Mouse (Mus musculus): ENCODE data around the gene Erc2. TPM values are rescaled to one million over a fixed set of nuclear protein-coding genes. Genes with fewer than 3 reads are reported as not detected.

The Erc2 gene
- total RNA-seq, 2 experiments from 2014 or later, result not detected

DNA sequence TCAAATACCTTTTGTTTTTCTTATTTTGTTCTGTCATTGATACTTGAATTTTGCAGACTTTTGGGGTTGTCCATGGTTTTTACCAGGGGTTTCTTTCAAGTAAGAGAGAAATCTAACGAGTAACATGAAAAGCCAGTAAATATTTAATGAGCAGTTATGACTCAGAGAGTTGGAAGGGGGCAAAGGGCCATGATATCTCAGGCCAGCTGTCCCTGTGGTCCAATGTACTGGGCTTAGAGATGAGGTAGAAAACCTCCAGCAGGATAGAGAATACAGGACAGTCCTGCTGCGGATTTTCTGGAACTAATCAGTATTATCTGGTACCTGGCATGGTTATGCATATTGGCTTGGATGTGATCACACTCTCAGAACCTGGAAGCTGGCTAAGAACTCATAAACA, 701.5 kb downstream of the Erc2 start:
- no peak for ATAC-seq (replicated peaks; ENCODE audit: low FRiP score, poor library complexity, severe bottlenecking)

DNA sequence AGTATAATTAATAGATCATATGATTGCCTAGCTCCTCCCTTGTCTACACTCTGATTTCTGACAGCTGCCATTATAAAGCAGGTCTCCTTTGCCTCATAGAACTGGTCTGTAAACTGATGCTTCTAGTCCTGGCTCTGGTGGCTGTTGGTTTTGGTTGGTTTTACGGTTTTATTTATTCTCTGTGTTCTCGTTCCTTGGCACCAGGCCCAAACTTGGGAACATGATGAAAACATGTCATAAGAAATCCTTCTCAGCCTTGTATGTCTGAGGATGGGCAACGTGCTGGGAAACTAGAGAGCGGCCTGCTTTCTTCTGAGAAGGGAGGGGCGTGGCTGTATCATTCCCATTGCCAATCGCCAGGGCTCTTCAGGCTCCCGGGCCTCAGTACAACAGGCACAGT, 704.2 kb downstream of the Erc2 start:
- ATAC-seq (replicated peaks; ENCODE audit: low FRiP score, poor library complexity, severe bottlenecking), result no peak

DNA sequence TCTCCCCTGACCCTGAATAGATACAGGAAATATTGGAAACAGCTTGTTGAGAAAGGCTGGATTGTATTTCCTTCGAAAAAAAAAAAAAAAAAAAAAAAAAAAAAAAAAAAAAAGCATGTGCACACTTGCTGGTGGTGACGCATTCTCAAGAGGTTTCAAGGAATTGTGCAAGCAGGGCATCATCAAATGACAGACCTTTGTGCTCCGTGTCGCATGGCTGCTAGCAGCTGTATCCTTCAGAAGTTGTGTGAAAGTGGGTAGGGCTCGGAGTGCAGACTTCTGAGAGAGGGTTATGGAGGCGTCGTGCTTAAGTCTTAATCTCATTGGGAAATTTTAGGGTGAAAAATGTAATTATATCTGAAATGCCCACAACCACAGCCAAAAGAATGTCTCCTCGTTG, 706.3 kb downstream of the Erc2 start:
- ATAC-seq (replicated peaks; ENCODE audit: low FRiP score, poor library complexity, severe bottlenecking), result no peak

DNA sequence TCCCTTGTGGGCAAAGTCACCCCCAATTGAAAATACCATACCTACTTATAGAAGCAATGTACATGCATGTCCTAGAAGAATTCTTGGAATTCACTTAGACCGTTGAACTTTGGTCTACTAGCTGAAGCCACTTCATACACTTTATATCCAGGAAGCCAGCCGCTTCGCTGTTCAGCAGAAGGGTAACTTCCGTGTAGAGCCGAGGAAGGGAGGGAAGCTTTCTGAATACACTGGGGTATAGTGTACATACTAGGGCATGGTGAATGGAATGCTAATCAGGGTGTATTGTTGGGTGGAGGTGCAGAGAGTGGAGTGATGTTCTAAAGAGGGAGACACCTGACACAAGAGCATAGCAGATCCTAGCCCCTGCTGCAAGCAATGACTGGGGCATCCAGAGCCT, 708.9 kb downstream of the Erc2 start:
- ATAC-seq (replicated peaks; ENCODE audit: low FRiP score, poor library complexity, severe bottlenecking), result no peak

DNA sequence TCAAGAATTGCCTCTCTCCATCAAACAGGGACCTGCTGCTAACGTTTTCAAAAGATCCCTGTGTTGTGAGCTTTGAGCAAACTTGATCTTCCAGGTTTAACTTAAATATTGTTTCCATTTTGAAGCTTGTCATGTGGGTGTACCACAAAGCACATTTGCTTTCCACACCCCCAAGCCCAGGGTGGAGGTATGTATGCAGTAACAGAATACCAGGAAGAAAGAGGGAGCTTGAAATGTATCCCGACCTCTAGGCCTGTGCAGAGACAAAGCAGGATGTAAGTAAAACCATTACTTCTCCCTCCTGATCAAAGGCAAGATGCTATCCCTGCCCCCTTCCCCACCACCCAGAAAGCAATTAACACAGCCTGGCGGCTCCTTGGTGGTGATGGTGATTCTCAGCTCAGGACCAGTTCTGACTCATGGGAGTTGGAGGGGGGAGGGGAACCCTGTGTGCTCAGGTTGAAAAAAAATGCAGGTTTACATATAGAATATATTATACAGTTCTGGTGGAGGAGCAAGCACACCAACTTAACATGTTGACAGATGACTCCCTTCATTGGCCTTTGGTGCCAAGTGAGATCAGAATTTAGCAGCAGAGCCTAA, 710.2 kb downstream of the Erc2 start:
- ATAC-seq (replicated peaks; ENCODE audit: low FRiP score, poor library complexity, severe bottlenecking), result no peak

DNA sequence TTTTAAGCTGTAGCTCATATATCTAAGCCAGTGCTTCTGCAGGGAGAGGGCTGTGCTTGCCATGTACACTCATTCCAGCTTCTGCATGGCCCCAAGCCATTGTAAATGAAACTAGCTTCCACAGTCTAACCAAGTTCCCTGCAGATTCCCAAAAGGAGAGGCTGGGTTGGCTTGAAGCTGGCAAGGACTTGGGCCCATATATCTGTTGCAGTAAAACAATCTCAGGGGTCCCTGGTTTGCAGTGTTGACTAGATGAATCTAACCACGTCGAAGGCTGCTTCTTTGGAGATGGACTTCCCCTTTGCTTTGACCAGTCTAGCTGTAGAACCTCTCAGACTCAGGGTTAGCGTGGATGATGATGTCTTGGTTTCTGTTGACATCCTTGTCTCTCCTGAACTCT, 716.9 kb downstream of the Erc2 start:
- ATAC-seq (replicated peaks; ENCODE audit: low FRiP score, poor library complexity, severe bottlenecking), result no peak

DNA sequence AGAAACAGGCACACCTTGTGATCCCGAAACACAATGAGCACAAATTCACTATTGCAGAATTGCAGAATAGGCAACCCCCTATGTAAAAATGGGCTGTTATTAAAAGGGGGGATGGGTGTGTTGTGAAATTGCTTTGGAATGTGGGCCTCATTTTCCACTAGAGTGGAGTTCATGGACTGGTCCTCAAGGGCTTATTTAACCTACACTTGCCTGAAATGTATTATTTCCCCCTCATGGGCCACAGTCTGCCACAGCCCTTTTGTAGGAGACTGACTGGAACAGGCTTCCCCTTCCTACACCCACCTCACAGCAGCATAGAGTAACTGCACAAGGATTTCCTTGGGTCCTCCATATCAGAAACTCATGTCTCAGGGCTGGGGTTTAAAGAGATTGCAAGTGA, 726.9 kb downstream of the Erc2 start:
- no peak for ATAC-seq (replicated peaks; ENCODE audit: low FRiP score, poor library complexity, severe bottlenecking)

DNA sequence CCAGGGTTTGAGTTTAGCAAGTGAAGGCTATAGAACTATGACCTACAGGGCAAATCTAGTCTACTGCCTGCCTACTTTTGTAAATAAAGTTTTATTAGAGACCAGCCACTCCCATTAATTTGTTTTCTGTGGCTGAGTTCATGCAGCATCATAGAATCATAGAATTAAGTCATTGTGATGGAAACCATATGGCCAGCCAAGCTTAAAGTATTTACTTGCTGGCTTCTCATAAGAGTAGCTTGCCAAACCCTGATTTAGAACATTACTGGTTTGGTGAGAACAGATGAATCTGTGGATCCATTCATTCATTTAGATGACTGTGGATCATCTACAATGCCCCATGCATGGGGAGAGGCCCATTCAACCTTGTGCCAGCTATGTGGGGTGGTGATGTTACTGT, 733.8 kb downstream of the Erc2 start:
- ATAC-seq (replicated peaks; ENCODE audit: low FRiP score, poor library complexity, severe bottlenecking), result no peak

DNA sequence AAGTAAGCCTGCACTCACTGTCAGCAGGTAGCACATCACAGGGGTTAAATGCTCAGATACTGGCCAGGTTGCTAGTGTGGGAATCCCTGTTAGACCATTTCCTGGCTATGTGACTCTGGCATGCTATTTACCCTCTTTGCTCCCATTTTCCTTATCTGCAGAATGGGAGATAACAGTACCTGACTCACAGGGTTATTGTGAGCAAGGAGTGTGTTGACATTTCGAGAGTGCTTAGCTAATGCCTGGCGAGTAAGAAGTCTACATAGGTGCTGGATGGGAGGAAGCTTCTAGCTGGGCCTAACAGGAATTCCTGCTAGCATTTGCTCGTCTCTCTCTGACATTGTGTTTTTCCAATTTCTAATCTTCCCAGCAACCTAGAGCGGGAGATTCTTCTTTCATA, 737.3 kb downstream of the Erc2 start:
- no peak for ATAC-seq (replicated peaks; ENCODE audit: low FRiP score, poor library complexity, severe bottlenecking)

DNA sequence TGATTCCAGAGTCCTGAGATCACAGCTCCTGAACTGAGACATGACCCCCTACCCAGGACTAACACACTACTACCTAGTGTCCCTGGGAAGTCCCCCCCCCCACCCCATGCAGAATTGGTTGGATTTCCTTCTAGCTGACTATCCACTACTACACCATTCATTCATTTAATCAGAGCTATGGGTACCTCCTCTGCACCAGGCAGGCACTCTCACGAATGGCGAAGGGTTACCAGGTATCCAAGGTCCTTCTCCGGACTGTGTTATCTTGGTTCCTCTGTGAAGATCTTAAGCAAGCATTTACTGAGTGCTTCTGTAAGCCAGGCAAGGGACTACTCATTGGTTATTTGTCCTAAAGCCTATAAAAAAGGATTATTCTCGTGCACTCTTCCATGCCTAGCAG, 737.8 kb downstream of the Erc2 start:
- ATAC-seq (replicated peaks; ENCODE audit: low FRiP score, poor library complexity, severe bottlenecking), result no peak

DNA sequence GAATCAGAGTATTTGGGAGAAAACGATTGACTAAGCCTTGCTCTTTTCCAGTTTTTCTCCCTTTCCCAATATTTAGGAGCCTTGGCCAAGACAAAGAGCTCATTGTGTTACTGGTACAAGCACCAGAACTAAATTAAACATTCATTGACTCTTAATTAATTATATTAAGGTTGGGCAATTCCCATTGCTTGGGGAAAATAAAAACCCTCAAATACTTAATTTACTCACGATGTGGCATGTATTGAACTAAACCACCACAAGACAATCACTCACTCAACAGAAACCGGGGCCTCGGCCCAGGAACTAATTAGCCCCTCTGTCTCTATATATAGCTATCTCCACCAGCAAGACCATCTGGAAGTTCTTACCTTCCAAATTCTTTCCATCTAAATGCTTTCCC, 740.1 kb downstream of the Erc2 start:
- ATAC-seq (replicated peaks; ENCODE audit: low FRiP score, poor library complexity, severe bottlenecking), result no peak

DNA sequence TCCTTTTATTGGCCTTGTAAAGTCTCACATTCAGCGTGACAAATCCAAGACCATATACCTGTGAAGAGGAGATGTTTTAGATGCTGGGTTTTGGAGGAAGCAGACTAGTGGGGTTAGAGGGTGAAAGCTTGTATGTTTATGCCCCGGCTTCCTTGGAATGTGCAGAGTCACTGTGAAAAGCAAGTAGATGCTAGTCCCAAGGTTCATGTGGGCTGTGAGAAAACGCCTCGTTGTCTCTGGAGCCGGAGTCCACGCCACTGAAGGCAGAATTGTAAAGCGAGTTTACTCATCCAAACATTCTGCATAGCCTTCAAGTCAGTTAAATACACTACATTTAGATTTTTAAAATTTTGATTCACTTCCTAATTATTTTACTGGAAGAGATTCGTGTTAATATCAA, 748.5 kb downstream of the Erc2 start:
- no peak for ATAC-seq (replicated peaks; ENCODE audit: low FRiP score, poor library complexity, severe bottlenecking)

DNA sequence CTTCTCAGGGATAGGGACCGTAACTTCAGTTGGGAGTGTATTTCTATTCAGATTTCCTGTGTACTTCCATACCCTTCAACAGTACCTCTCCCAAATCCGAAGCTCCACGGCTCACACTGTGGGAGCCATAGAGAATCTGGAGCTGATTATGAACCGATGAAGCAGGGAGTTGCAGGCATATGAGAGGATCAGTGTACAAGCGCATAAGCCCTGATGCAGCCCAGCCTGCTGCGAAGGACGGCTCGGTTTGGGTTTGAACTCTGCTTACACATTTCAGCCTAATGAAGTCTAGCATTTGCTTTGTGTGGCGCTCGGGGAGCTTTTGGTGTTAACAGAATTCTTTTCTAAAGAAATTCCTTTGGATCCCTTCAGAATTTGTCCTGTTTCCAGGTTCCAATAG, 749.4 kb downstream of the Erc2 start:
- ATAC-seq (replicated peaks; ENCODE audit: low FRiP score, poor library complexity, severe bottlenecking), result no peak

DNA sequence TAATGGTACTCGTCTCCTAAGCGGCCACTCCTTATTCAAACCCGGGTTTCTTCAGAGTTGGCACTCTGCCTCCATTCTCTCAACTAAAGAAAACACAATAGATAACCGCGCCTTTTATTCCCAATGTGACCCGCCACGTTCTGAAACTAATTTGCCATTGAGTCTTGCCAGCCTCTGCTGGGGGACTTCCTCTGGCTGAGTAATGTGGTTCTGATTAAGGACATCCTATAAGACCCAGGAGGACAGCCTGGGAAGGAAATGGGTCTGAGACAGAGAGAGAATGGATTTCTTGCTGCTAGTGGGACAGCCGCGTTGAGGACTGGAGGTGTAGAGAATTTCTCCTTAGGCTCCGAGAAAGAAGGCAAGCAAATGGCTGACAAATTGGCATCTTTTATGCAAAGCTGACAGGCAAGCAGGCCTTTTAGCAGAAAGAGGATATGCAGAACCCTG, 753.4 kb downstream of the Erc2 start:
- ATAC-seq (replicated peaks; ENCODE audit: low FRiP score, poor library complexity, severe bottlenecking), result no peak

DNA sequence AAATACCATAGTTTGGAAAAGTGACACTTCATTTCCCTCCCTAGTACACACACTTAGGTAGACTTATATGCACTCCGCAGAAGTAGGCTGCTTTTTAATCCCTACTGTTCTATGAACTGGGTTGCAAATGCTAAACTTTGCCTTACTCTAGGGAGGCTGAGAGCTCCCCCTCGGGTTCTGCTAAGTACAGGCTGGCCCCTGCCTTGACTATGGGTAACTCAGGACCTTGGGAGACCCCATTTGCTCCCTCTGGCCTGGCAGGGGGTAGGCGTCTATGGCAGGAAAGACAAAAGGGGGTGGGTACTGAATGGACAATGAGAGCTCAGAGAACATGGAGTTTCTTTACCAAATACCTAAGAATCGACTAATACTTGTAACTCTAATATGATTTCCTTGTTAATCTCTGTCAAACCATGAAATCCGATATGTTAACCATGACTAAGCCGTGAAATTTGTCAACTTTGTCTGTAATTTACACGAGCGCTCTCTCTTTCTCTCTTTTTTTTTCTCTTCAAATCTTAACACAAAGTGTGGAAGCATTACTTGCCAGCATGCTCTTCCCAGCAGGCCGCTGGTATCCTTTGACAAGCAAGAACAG, 754.1 kb downstream of the Erc2 start:
- no peak for ATAC-seq (replicated peaks; ENCODE audit: low FRiP score, poor library complexity, severe bottlenecking)

DNA sequence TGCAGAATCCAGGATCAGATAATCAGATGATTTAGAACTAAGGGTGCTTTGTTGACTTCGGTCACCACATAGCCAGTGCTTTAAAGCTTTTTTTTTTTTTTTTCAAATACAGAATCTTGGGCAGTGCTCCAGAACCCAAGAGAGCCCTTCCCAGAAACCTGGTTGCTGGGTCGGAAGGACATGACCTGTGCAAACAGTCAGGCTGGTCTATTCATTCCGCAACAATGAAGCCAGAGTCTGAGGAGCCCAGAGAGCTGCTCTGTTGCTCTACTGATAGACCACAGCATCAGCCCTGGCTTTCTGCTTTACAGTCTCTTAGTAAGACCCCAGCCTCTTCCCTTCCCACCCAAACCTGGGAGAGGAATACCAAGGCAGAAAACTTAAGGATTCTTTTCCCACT, 755.3 kb downstream of the Erc2 start:
- ATAC-seq (replicated peaks; ENCODE audit: low FRiP score, poor library complexity, severe bottlenecking), result no peak

DNA sequence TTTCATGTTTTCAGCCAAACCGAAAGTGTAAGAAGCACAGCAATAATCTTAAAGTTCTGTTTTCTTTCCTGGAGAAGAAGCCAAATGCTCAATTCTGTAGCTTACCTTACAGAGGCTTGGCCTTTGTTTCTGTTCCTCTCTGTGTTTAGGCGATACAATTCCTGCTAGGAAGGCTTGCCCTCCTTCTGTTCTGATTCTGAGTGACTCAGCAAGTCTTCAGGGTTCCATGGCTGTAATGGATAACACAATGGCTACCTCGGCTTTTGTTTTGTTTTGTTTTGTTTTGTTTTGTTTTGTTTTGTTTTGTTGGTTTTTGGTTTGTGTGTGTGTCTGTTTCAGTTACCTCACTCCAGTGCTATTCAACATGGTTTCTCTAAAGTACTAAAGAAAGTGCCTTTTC, 757.9 kb downstream of the Erc2 start:
- no peak for ATAC-seq (replicated peaks; ENCODE audit: low FRiP score, poor library complexity, severe bottlenecking)

DNA sequence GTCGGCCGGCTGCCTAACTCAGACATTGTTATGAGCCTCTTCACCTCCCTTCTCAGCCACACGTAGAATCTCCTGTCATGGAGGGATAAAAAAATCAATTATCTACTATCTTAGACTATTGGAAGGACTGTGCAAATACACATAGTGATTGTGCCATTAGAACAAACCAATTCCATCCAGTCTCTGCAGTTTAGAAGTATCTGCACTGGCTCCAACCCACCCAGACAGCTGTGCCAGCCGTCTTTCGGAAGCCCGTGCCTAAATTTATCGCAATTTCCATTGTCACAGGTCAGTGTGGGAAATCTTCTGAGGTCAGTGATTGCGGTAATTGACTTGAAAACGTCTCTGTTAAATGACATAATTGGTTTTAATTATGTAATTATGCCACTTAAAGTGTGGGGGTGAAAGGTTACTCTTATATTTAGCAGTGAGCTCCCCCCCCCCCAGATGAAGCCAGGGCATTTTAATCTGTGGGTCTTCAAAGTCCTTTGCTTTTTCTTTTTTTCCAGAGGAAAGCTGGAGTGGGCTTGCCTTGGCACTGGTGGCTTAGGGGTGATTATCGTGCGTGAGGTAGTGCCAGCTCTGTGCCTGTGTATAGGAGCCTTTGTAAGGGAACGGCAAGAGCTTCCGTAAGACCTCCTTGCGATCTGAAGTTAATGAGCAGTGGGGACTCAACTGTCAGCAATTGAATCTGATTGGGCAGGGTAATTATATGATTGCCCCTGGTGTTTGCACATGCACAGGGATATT, 759.7 kb downstream of the Erc2 start:
- no peak for ATAC-seq (replicated peaks; ENCODE audit: low FRiP score, poor library complexity, severe bottlenecking)

DNA sequence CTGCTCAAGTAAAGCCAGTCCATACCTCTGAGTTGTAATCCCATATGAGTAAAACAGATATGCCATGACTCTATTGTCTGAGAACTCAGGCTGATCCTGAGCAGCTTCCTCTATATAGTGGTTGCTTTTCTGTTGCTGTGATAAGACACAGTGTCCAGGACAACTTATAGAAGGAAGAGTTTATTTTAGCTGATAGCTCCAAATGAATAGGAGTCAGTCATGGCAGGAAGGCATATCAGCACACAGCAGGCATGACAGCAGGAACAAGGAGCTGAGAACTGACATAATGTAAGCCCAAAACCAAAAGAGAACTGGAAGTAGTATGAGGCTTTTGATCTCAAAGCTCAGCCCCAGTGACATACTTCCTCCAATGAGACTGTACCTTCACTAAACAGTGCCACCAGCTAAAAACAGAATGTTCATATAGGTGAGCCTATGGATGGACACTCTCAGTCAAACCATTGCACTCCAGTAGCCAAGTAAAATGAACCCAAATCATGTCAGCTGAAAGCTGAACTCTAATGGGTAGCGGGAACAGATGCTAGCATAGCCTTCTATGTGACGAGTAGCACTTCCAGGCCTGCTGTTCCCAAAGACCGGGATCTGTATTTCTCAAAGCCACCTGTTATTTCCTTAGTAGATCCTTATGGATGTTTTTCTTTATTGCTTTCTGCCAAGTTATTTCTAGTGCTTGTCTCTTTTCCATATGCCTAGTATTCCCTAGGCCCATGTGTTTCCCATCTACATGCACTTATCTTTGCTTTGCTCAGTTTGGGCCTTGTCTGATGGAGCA, 764.8 kb downstream of the Erc2 start:
- ATAC-seq (replicated peaks; ENCODE audit: low FRiP score, poor library complexity, severe bottlenecking), result no peak

DNA sequence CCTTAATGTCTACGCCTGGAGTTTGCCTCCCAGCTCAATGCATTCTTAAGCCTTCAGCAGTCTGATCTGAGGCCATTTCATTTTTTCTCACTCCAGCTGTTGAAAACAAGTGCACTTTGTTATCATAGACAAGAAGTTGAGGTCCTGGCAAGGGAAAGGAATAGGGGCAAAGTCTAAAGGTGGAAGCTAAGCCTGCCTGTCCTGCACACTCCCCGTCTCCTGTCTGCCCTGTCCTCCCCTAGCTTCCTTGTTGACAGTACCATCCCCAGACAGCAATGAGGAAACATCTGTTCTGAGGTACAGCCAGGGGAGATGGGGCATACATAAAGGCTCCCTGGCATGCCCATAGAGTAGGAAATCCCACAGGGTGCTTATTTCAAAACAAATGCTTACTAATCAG, 776.7 kb downstream of the Erc2 start:
- no peak for ATAC-seq (replicated peaks; ENCODE audit: low FRiP score, poor library complexity, severe bottlenecking)

DNA sequence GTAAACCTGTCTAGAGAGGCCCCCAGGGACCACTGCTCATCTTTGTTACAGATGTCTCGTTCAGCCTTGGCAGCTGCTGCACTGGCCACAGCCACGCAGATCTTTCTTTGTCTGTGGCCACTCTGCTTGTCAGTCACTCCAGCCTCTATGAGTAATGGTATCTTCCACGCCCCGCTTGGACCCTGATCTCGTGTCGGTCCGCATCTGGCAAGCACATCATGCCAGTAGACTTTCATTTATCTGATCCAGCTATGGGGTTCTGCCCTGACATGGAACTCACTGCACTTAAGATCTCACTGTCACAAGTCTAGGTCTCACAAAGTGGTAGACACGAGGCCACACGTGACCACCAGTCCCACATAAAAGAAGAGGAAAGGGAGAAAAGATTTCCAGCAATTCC, 777.7 kb downstream of the Erc2 start:
- ATAC-seq (replicated peaks; ENCODE audit: low FRiP score, poor library complexity, severe bottlenecking), result no peak
